In genomic region chr8:86824735-86825134, GRCm38 (mm10) we compare ENCODE assay signal across 21 mouse cellular contexts.
DNase-seq lines count a peak whose midpoint lies in the region; ATAC-seq and TF ChIP-seq lines count a peak whose summit lies in the region.
"Had no signal": no experiment of that assay in that cellular context is flagged by ENCODE, and none has a peak within 500 bp of the region (broad histone marks: within the 10 kb centered on the region; RNA-seq: fewer than 3 reads in every experiment).

No protein-coding gene starts in this region.

- no peak overlapping the region for H3K4me3 ChIP-seq in forebrain, embryonic 10.5 days
- H3K4me3 ChIP-seq in forebrain, embryonic 16.5 days (replicated peaks; ENCODE audit: low read length), result no peak overlapping the region
- H3K4me3 ChIP-seq in limb, embryonic 14.5 days (replicated peaks; ENCODE audit: low read length), result no peak overlapping the region
- no peak overlapping the region for H3K4me3 ChIP-seq in limb, embryonic 10.5 days
- H3K4me3 ChIP-seq in midbrain, postnatal 0 days (ENCODE audit: low read depth, low read length), result no peak overlapping the region
- H3K4me3 ChIP-seq in midbrain, embryonic 15.5 days, result no peak overlapping the region
- H3K4me3 ChIP-seq: embryonic facial prominence, embryonic 13.5 days; heart, embryonic 13.5 days; hindbrain, embryonic 12.5 days had no signal

- H3K27me3 ChIP-seq in forebrain, embryonic 10.5 days (ENCODE audit: poor library complexity, severe bottlenecking), result no peaks in the 10 kb centered on the region
- no peaks in the 10 kb centered on the region for H3K27me3 ChIP-seq in forebrain, embryonic 16.5 days (replicated peaks; ENCODE audit: control insufficient read depth, insufficient read depth, low read length)
- H3K27me3 ChIP-seq in limb, embryonic 14.5 days (ENCODE audit: control insufficient read depth, insufficient read depth, low read length), result no peaks in the 10 kb centered on the region
- no peaks in the 10 kb centered on the region for H3K27me3 ChIP-seq in limb, embryonic 10.5 days (ENCODE audit: low read depth, poor library complexity, severe bottlenecking)
- no peaks in the 10 kb centered on the region for H3K27me3 ChIP-seq in midbrain, postnatal 0 days (ENCODE audit: insufficient read depth, low read length)
- H3K27me3 ChIP-seq in midbrain, embryonic 15.5 days (replicated peaks), result no peaks in the 10 kb centered on the region
- H3K27me3 ChIP-seq: CH12.LX; embryonic facial prominence, embryonic 13.5 days; heart, embryonic 13.5 days; hindbrain, embryonic 12.5 days; Patski had no signal

- WGBS in forebrain, embryonic 10.5 days, result 29% methylated on average over 4 of the region's 4 CpGs
- 7% methylated on average over 4 of the region's 4 CpGs for WGBS in forebrain, embryonic 16.5 days
- 62% methylated on average over 4 of the region's 4 CpGs for WGBS in limb, embryonic 14.5 days
- WGBS in limb, embryonic 10.5 days, result 87% methylated on average over 4 of the region's 4 CpGs
- 11% methylated on average over 4 of the region's 4 CpGs for WGBS in midbrain, postnatal 0 days
- WGBS in midbrain, embryonic 15.5 days, result 9% methylated on average over 4 of the region's 4 CpGs

- TF ChIP-seq CTCF in midbrain, postnatal 0 days (IDR thresholded peaks at IDR 0.05), result no peak

- no peaks in the 10 kb centered on the region for H3K36me3 ChIP-seq in forebrain, embryonic 10.5 days (replicated peaks)
- H3K36me3 ChIP-seq in forebrain, embryonic 16.5 days (ENCODE audit: control insufficient read depth, insufficient read depth), result no peaks in the 10 kb centered on the region
- H3K36me3 ChIP-seq in limb, embryonic 14.5 days (ENCODE audit: control insufficient read depth, insufficient read depth, low read length), result no peaks in the 10 kb centered on the region
- no peaks in the 10 kb centered on the region for H3K36me3 ChIP-seq in limb, embryonic 10.5 days
- H3K36me3 ChIP-seq in midbrain, postnatal 0 days (ENCODE audit: insufficient read depth, low read length), result no peaks in the 10 kb centered on the region
- no peaks in the 10 kb centered on the region for H3K36me3 ChIP-seq in midbrain, embryonic 15.5 days (replicated peaks)
- H3K36me3 ChIP-seq: embryonic facial prominence, embryonic 13.5 days; heart, embryonic 13.5 days; hindbrain, embryonic 12.5 days had no signal

- ATAC-seq in forebrain, embryonic 16.5 days, result no peak
- ATAC-seq in limb, embryonic 14.5 days (ENCODE audit: low FRiP score, low read depth), result peak; percentile 53; the same call in 1 of the 2 replicates
- no peak for ATAC-seq in midbrain, postnatal 0 days (ENCODE audit: low FRiP score)
- no peak for ATAC-seq in midbrain, embryonic 15.5 days (replicated peaks)
- ATAC-seq: activated CD4-positive, CD25-positive, alpha-beta regulatory T cell, adult 4 months; forebrain, postnatal 0 days; hindbrain, postnatal 0 days; Patski had no signal

- peak; percentile 25 for DNase-seq in forebrain, embryonic 10.5 days (ENCODE audit: extremely low spot score, low spot score)
- DNase-seq in limb, embryonic 14.5 days (ENCODE audit: low spot score), result no peak
- DNase-seq in limb, embryonic 10.5 days (ENCODE audit: low spot score), result no peak
- peak; percentile 44 for DNase-seq in midbrain, postnatal 0 days (ENCODE audit: low spot score)
- DNase-seq in layer of hippocampus, adult 18-20 months (ENCODE audit: low spot score in 2 of 2), result no peak
- DNase-seq: adrenal gland, postnatal 14 days; cerebellum, adult 18-20 months; cerebellum, adult 9-11 months; cerebellum, postnatal 36 days; forebrain, postnatal 0 days; gastrocnemius, postnatal 14 days; heart, postnatal 36 days had no signal

- H3K4me1 ChIP-seq in forebrain, embryonic 10.5 days, result peaks cover 17% of the 10 kb centered on the region
- no peaks in the 10 kb centered on the region for H3K4me1 ChIP-seq in forebrain, embryonic 16.5 days (replicated peaks; ENCODE audit: control insufficient read depth, insufficient read depth, low read length)
- H3K4me1 ChIP-seq in limb, embryonic 14.5 days (ENCODE audit: control insufficient read depth, insufficient read depth, low read length), result peaks cover 15% of the 10 kb centered on the region
- peaks cover 17% of the 10 kb centered on the region for H3K4me1 ChIP-seq in limb, embryonic 10.5 days
- H3K4me1 ChIP-seq in midbrain, postnatal 0 days (ENCODE audit: insufficient read depth, low read length), result no peaks in the 10 kb centered on the region
- 0 out of 2 replicates have a peak, but pooled peaks cover 3% of the 10 kb centered on the region for H3K4me1 ChIP-seq in midbrain, embryonic 15.5 days

- TF ChIP-seq POLR2A in limb, embryonic 14.5 days (IDR thresholded peaks at IDR 0.05; ENCODE audit: borderline replicate concordance, extremely low read depth, insufficient read depth, insufficient read length), result no peak

- H3K4me2 ChIP-seq in forebrain, embryonic 16.5 days (ENCODE audit: low read length), result no peak overlapping the region
- H3K4me2 ChIP-seq in limb, embryonic 14.5 days (replicated peaks; ENCODE audit: low read depth, low read length, severe bottlenecking), result no peak overlapping the region
- no peak overlapping the region for H3K4me2 ChIP-seq in midbrain, postnatal 0 days (ENCODE audit: low read depth, low read length, poor library complexity, severe bottlenecking)
- H3K4me2 ChIP-seq in midbrain, embryonic 15.5 days, result no peak overlapping the region
- H3K4me2 ChIP-seq: embryonic facial prominence, embryonic 13.5 days; heart, embryonic 13.5 days; hindbrain, embryonic 12.5 days had no signal

- no peak overlapping the region for H3K9ac ChIP-seq in forebrain, embryonic 16.5 days (replicated peaks; ENCODE audit: low read depth, low read length)
- H3K9ac ChIP-seq in limb, embryonic 14.5 days (ENCODE audit: low read depth, low read length, severe bottlenecking), result no peak overlapping the region
- H3K9ac ChIP-seq in midbrain, postnatal 0 days (replicated peaks; ENCODE audit: low read length, poor library complexity, severe bottlenecking), result no peak overlapping the region
- no peak overlapping the region for H3K9ac ChIP-seq in midbrain, embryonic 15.5 days
- H3K9ac ChIP-seq: embryonic facial prominence, embryonic 13.5 days; forebrain, postnatal 0 days; heart, embryonic 13.5 days; hindbrain, embryonic 12.5 days had no signal

- H3K27ac ChIP-seq in forebrain, embryonic 10.5 days, result no peak overlapping the region
- no peak overlapping the region for H3K27ac ChIP-seq in forebrain, embryonic 16.5 days (ENCODE audit: low read length)
- no peak overlapping the region for H3K27ac ChIP-seq in limb, embryonic 14.5 days (replicated peaks; ENCODE audit: low read depth, low read length)
- no peak overlapping the region for H3K27ac ChIP-seq in limb, embryonic 10.5 days
- no peak overlapping the region for H3K27ac ChIP-seq in midbrain, postnatal 0 days (ENCODE audit: low read depth, low read length)
- no peak overlapping the region for H3K27ac ChIP-seq in midbrain, embryonic 15.5 days
- H3K27ac ChIP-seq: embryonic facial prominence, embryonic 13.5 days; heart, embryonic 13.5 days; hindbrain, embryonic 12.5 days; hindbrain, postnatal 0 days had no signal

- H3K9me3 ChIP-seq in forebrain, embryonic 10.5 days, result no peaks in the 10 kb centered on the region
- H3K9me3 ChIP-seq in forebrain, embryonic 16.5 days (ENCODE audit: control insufficient read depth, low read length), result no peaks in the 10 kb centered on the region
- no peaks in the 10 kb centered on the region for H3K9me3 ChIP-seq in limb, embryonic 14.5 days (ENCODE audit: control insufficient read depth, low read length)
- no peaks in the 10 kb centered on the region for H3K9me3 ChIP-seq in limb, embryonic 10.5 days (replicated peaks)
- H3K9me3 ChIP-seq in midbrain, postnatal 0 days (ENCODE audit: low read length), result no peaks in the 10 kb centered on the region
- no peaks in the 10 kb centered on the region for H3K9me3 ChIP-seq in midbrain, embryonic 15.5 days
- H3K9me3 ChIP-seq: embryonic facial prominence, embryonic 13.5 days; heart, embryonic 13.5 days; hindbrain, embryonic 12.5 days had no signal

Comparison
In these comparisons a context has a peak if more than half of its experiments do, and no peak if none do; other contexts are left out.
1. DNase-seq: peak in forebrain, embryonic 10.5 days (single experiment) and midbrain, postnatal 0 days (single experiment); none in limb, embryonic 14.5 days (single experiment), limb, embryonic 10.5 days (single experiment) and layer of hippocampus, adult 18-20 months (0 of 2).